Mouse (Mus musculus): ENCODE data around the gene Txndc11. TPM values are rescaled to one million over a fixed set of nuclear protein-coding genes. Genes with fewer than 3 reads are reported as not detected.

Txndc11 gene
- polyA plus RNA-seq, 1 experiment from 2014 or later = 25.3 TPM

GRCm38 (mm10) chr16:11060645-11061044, 73.8 kb downstream of the Txndc11 start, which contains the start of gene Snn:
Snn (plus strand) TSS chr16:11060945.
- H3K4me2 ChIP-seq = no peak within 1 kb of the TSS
- no peak within 1 kb of the TSS for H3K9ac ChIP-seq
- peaks cover 10% of the 10 kb centered on the region for H3K4me1 ChIP-seq
- no peak within 1 kb of the TSS for H3K4me3 ChIP-seq
- H3K9me3 ChIP-seq (replicated peaks) = no peaks in the 10 kb centered on the region
- H3K27me3 ChIP-seq (replicated peaks) = peaks cover 14% of the 10 kb centered on the region
- H3K36me3 ChIP-seq = no peaks in the 10 kb centered on the region
- no peak within 1 kb of the TSS for H3K27ac ChIP-seq
- WGBS (ENCODE audit: insufficient replicate concordance) = 63% methylated on average over 4 of the region's 4 CpGs
- ATAC-seq = no peak

GRCm38 (mm10) chr16:11055916-11056315, 78.5 kb downstream of the Txndc11 start:
- no peaks in the 10 kb centered on the region for H3K9me3 ChIP-seq (replicated peaks)
- 67% methylated on average over 5 of the region's 5 CpGs for WGBS (ENCODE audit: insufficient replicate concordance)
- no peaks in the 10 kb centered on the region for H3K4me1 ChIP-seq
- H3K36me3 ChIP-seq = no peaks in the 10 kb centered on the region
- H3K4me3 ChIP-seq = no peak overlapping the region
- no peak overlapping the region for H3K4me2 ChIP-seq
- no peak overlapping the region for H3K9ac ChIP-seq
- no peak for ATAC-seq
- no peak overlapping the region for H3K27ac ChIP-seq
- H3K27me3 ChIP-seq (replicated peaks) = no peaks in the 10 kb centered on the region

- WGBS (ENCODE audit: insufficient replicate concordance) = 55% methylated on average over 6 of the region's 6 CpGs
- no peaks in the 10 kb centered on the region for H3K36me3 ChIP-seq
- H3K4me3 ChIP-seq = no peak overlapping the region
- no peak for ATAC-seq
- H3K27ac ChIP-seq = no peak overlapping the region
- no peak overlapping the region for H3K9ac ChIP-seq
- no peaks in the 10 kb centered on the region for H3K9me3 ChIP-seq (replicated peaks)
- no peaks in the 10 kb centered on the region for H3K27me3 ChIP-seq (replicated peaks)
- H3K4me2 ChIP-seq = no peak overlapping the region
- no peaks in the 10 kb centered on the region for H3K4me1 ChIP-seq
These were observed 79.6 kb downstream of the Txndc11 start for GRCm38 (mm10) chr16:11054871-11055270.

- no peaks in the 10 kb centered on the region for H3K4me1 ChIP-seq
- H3K9ac ChIP-seq = no peak overlapping the region
- no peaks in the 10 kb centered on the region for H3K9me3 ChIP-seq (replicated peaks)
- H3K4me3 ChIP-seq = no peak overlapping the region
- H3K36me3 ChIP-seq = no peaks in the 10 kb centered on the region
- 44% methylated on average over 6 of the region's 6 CpGs for WGBS (ENCODE audit: insufficient replicate concordance)
- H3K27me3 ChIP-seq (replicated peaks) = no peaks in the 10 kb centered on the region
- no peak for ATAC-seq
- H3K4me2 ChIP-seq = no peak overlapping the region
- H3K27ac ChIP-seq = no peak overlapping the region
These were observed 80.0 kb downstream of the Txndc11 start for GRCm38 (mm10) chr16:11054409-11054808.

GRCm38 (mm10) chr16:11051134-11051533, 83.3 kb downstream of the Txndc11 start:
- H3K27me3 ChIP-seq (replicated peaks) = no peaks in the 10 kb centered on the region
- H3K36me3 ChIP-seq = no peaks in the 10 kb centered on the region
- H3K4me3 ChIP-seq = no peak overlapping the region
- H3K4me2 ChIP-seq = no peak overlapping the region
- 83% methylated on average over 11 of the region's 11 CpGs for WGBS (ENCODE audit: insufficient replicate concordance)
- H3K27ac ChIP-seq = no peak overlapping the region
- no peak overlapping the region for H3K9ac ChIP-seq
- ATAC-seq = no peak
- H3K9me3 ChIP-seq (replicated peaks) = no peaks in the 10 kb centered on the region
- H3K4me1 ChIP-seq = no peaks in the 10 kb centered on the region

- 80% methylated on average over 2 of the region's 2 CpGs for WGBS (ENCODE audit: insufficient replicate concordance)
These were observed 84.2 kb downstream of the Txndc11 start for GRCm38 (mm10) chr16:11050226-11050625.

GRCm38 (mm10) chr16:11047130-11047529, 87.3 kb downstream of the Txndc11 start:
- Histone ChIP-seq H3K36me3 (no peaks in the 10 kb centered on the region), H3K9ac (no peak overlapping the region), H3K27me3 (replicated peaks) (no peaks in the 10 kb centered on the region), H3K4me1 (no peaks in the 10 kb centered on the region), H3K4me3 (no peak overlapping the region), H3K27ac (no peak overlapping the region), H3K9me3 (replicated peaks) (no peaks in the 10 kb centered on the region), H3K4me2 (no peak overlapping the region)
- no peak for ATAC-seq
- 41% methylated on average over 7 of the region's 7 CpGs for WGBS (ENCODE audit: insufficient replicate concordance)

More at GRCm38 (mm10) chr16:11050226-11050625, 84.2 kb downstream of the Txndc11 start:
- no peak overlapping the region for H3K4me2 ChIP-seq
- no peak overlapping the region for H3K9ac ChIP-seq
- H3K27me3 ChIP-seq (replicated peaks) = no peaks in the 10 kb centered on the region
- no peaks in the 10 kb centered on the region for H3K9me3 ChIP-seq (replicated peaks)
- no peak for ATAC-seq
- H3K4me3 ChIP-seq = no peak overlapping the region
- no peak overlapping the region for H3K27ac ChIP-seq
- H3K4me1 ChIP-seq = no peaks in the 10 kb centered on the region
- no peaks in the 10 kb centered on the region for H3K36me3 ChIP-seq

- WGBS (ENCODE audit: insufficient replicate concordance) = 67% methylated on average over 7 of the region's 7 CpGs
- no peak overlapping the region for H3K9ac ChIP-seq
- ATAC-seq = 0 out of 2 replicates have a peak, but pooled peaks have one; percentile 30
- H3K4me1 ChIP-seq = no peaks in the 10 kb centered on the region
- no peak overlapping the region for H3K4me3 ChIP-seq
- H3K27ac ChIP-seq = no peak overlapping the region
- no peaks in the 10 kb centered on the region for H3K27me3 ChIP-seq (replicated peaks)
- no peak overlapping the region for H3K4me2 ChIP-seq
- no peaks in the 10 kb centered on the region for H3K9me3 ChIP-seq (replicated peaks)
- H3K36me3 ChIP-seq = no peaks in the 10 kb centered on the region
These were observed 88.0 kb downstream of the Txndc11 start for GRCm38 (mm10) chr16:11046437-11046836.

GRCm38 (mm10) chr16:11043239-11043638, 91.2 kb downstream of the Txndc11 start:
- H3K27me3 ChIP-seq (replicated peaks) = peaks cover 4% of the 10 kb centered on the region; the same call in 1 of the 2 replicates
- WGBS (ENCODE audit: insufficient replicate concordance) = 67% methylated on average over 5 of the region's 5 CpGs
- ATAC-seq = no peak
- H3K9ac ChIP-seq = no peak overlapping the region
- H3K27ac ChIP-seq = no peak overlapping the region
- H3K4me1 ChIP-seq = no peaks in the 10 kb centered on the region
- no peak overlapping the region for H3K4me3 ChIP-seq
- no peaks in the 10 kb centered on the region for H3K36me3 ChIP-seq
- no peaks in the 10 kb centered on the region for H3K9me3 ChIP-seq (replicated peaks)
- no peak overlapping the region for H3K4me2 ChIP-seq

- Histone ChIP-seq H3K4me3 (no peak overlapping the region), H3K27me3 (replicated peaks) (peaks cover 13% of the 10 kb centered on the region), H3K36me3 (no peaks in the 10 kb centered on the region), H3K27ac (no peak overlapping the region), H3K9me3 (replicated peaks) (no peaks in the 10 kb centered on the region), H3K4me1 (no peaks in the 10 kb centered on the region), H3K4me2 (no peak overlapping the region), H3K9ac (no peak overlapping the region)
- WGBS (ENCODE audit: insufficient replicate concordance) = 68% methylated on average over 2 of the region's 2 CpGs
- ATAC-seq = no peak
These were observed 93.8 kb downstream of the Txndc11 start for GRCm38 (mm10) chr16:11040603-11041002.

GRCm38 (mm10) chr16:11035790-11036431, 98.5 kb downstream of the Txndc11 start:
- ATAC-seq = peak; percentile 47
- Histone ChIP-seq H3K27me3 (replicated peaks) (peaks cover 13% of the 10 kb centered on the region), H3K9ac (no peak overlapping the region), H3K9me3 (replicated peaks) (no peaks in the 10 kb centered on the region), H3K4me1 (no peaks in the 10 kb centered on the region), H3K27ac (no peak overlapping the region), H3K4me3 (no peak overlapping the region), H3K4me2 (no peak overlapping the region), H3K36me3 (no peaks in the 10 kb centered on the region)
- WGBS (ENCODE audit: insufficient replicate concordance) = 22% methylated on average over 15 of the region's 15 CpGs

GRCm38 (mm10) chr16:11035273-11035672, 99.2 kb downstream of the Txndc11 start:
- Histone ChIP-seq H3K4me2 (no peak overlapping the region), H3K4me3 (no peak overlapping the region), H3K36me3 (no peaks in the 10 kb centered on the region), H3K27me3 (replicated peaks) (peaks cover 8% of the 10 kb centered on the region), H3K27ac (no peak overlapping the region), H3K9ac (no peak overlapping the region), H3K9me3 (replicated peaks) (no peaks in the 10 kb centered on the region), H3K4me1 (no peaks in the 10 kb centered on the region)
- 69% methylated on average over 9 of the region's 9 CpGs for WGBS (ENCODE audit: insufficient replicate concordance)
- ATAC-seq = no peak

Measured in liver, embryonic 12.5 days (tissue).